Mouse (Mus musculus): ENCODE results near the gene A930033H14Rik. TPM values are rescaled to one million over a fixed set of nuclear protein-coding genes. Genes with fewer than 3 reads are reported as not detected.

The A930033H14Rik gene
- 0.46 TPM in 1 of 2 replicates, not detected in the other for total RNA-seq (2014; fragmentation: Nextera tagmentation)
- total RNA-seq (2017) = 0.08 and 0.42 TPM in 2 replicates

GRCm38 (mm10) chr10:69212542-69213440 is at the start of gene A930033H14Rik:
Gene A930033H14Rik, minus strand, starts transcription at chr10:69213098.
- ATAC-seq (replicated peaks; ENCODE audit: low FRiP score, low TSS enrichment, poor library complexity, severe bottlenecking) = peak; percentile 86

- no peak for ATAC-seq (replicated peaks; ENCODE audit: low FRiP score, low TSS enrichment, poor library complexity, severe bottlenecking)
Measured at GRCm38 (mm10) chr10:69259929-69260328, 47.0 kb upstream of the A930033H14Rik start.

- ATAC-seq (replicated peaks; ENCODE audit: low FRiP score, low TSS enrichment, poor library complexity, severe bottlenecking) = no peak
Measured at GRCm38 (mm10) chr10:69259161-69259560, 46.3 kb upstream of the A930033H14Rik start.

GRCm38 (mm10) chr10:69258588-69258987 is 45.7 kb upstream of the A930033H14Rik start:
- ATAC-seq (replicated peaks; ENCODE audit: low FRiP score, low TSS enrichment, poor library complexity, severe bottlenecking) = no peak

- no peak for ATAC-seq (replicated peaks; ENCODE audit: low FRiP score, low TSS enrichment, poor library complexity, severe bottlenecking)
Measured at GRCm38 (mm10) chr10:69257592-69258133, 44.8 kb upstream of the A930033H14Rik start.

GRCm38 (mm10) chr10:69255594-69255993 is 42.7 kb upstream of the A930033H14Rik start:
- peak; percentile 71 for ATAC-seq (replicated peaks; ENCODE audit: low FRiP score, low TSS enrichment, poor library complexity, severe bottlenecking)

GRCm38 (mm10) chr10:69254390-69254847 is 41.5 kb upstream of the A930033H14Rik start:
- no peak for ATAC-seq (replicated peaks; ENCODE audit: low FRiP score, low TSS enrichment, poor library complexity, severe bottlenecking)

GRCm38 (mm10) chr10:69253686-69254080 is 40.8 kb upstream of the A930033H14Rik start:
- ATAC-seq (replicated peaks; ENCODE audit: low FRiP score, low TSS enrichment, poor library complexity, severe bottlenecking) = no peak

GRCm38 (mm10) chr10:69253075-69253685 is 40.3 kb upstream of the A930033H14Rik start:
- ATAC-seq (replicated peaks; ENCODE audit: low FRiP score, low TSS enrichment, poor library complexity, severe bottlenecking) = no peak

- no peak for ATAC-seq (replicated peaks; ENCODE audit: low FRiP score, low TSS enrichment, poor library complexity, severe bottlenecking)
Measured at GRCm38 (mm10) chr10:69252112-69253074, 39.5 kb upstream of the A930033H14Rik start.

- no peak for ATAC-seq (replicated peaks; ENCODE audit: low FRiP score, low TSS enrichment, poor library complexity, severe bottlenecking)
Measured at GRCm38 (mm10) chr10:69251254-69251653, 38.4 kb upstream of the A930033H14Rik start.

GRCm38 (mm10) chr10:69248261-69249160 is 35.6 kb upstream of the A930033H14Rik start:
- no peak for ATAC-seq (replicated peaks; ENCODE audit: low FRiP score, low TSS enrichment, poor library complexity, severe bottlenecking)

- no peak for ATAC-seq (replicated peaks; ENCODE audit: low FRiP score, low TSS enrichment, poor library complexity, severe bottlenecking)
Measured at GRCm38 (mm10) chr10:69247311-69248033, 34.6 kb upstream of the A930033H14Rik start.

GRCm38 (mm10) chr10:69246762-69247161 is 33.9 kb upstream of the A930033H14Rik start:
- no peak for ATAC-seq (replicated peaks; ENCODE audit: low FRiP score, low TSS enrichment, poor library complexity, severe bottlenecking)

- ATAC-seq (replicated peaks; ENCODE audit: low FRiP score, low TSS enrichment, poor library complexity, severe bottlenecking) = no peak
Measured at GRCm38 (mm10) chr10:69245906-69246668, 33.2 kb upstream of the A930033H14Rik start.

- ATAC-seq (replicated peaks; ENCODE audit: low FRiP score, low TSS enrichment, poor library complexity, severe bottlenecking) = no peak
Measured at GRCm38 (mm10) chr10:69245151-69245550, 32.3 kb upstream of the A930033H14Rik start.

- no peak for ATAC-seq (replicated peaks; ENCODE audit: low FRiP score, low TSS enrichment, poor library complexity, severe bottlenecking)
Measured at GRCm38 (mm10) chr10:69240530-69240929, 27.6 kb upstream of the A930033H14Rik start.

Measured in megakaryocyte-erythroid progenitor cell, adult 5-6 weeks (primary cell).